Mouse (Mus musculus) erythroblast, embryonic 14.5 days (primary cell): ENCODE measurements around the gene Mrm2. TPM values are rescaled to one million over a fixed set of nuclear protein-coding genes. Genes with fewer than 3 reads are reported as not detected.
A peak's percentile ranks its signal among the peaks of the same experiment; 100 is the strongest.

Experiments
- H3K27me3 ChIP-seq: 2 replicates; pipeline ENCODE4 v1.6.1; 2012; ENCODE audit warnings: inconsistent platforms; ENCODE audit not compliant: control insufficient read depth
- H3K36me3 ChIP-seq: 2 replicates; pipeline ENCODE4 v1.6.1; 2012; ENCODE audit warnings: mild to moderate bottlenecking, inconsistent platforms; ENCODE audit not compliant: control insufficient read depth
- H3K4me1 ChIP-seq: 2 replicates; pipeline ENCODE4 v1.6.1; 2012; ENCODE audit warnings: inconsistent platforms; ENCODE audit not compliant: control insufficient read depth
- H3K4me3 ChIP-seq: replicated peaks from 2 replicates; pipeline ENCODE3; 2012; ENCODE audit warnings: moderate library complexity, mild to moderate bottlenecking, inconsistent platforms
- H3K9me3 ChIP-seq: 2 replicates; pipeline ENCODE4 v1.6.1; 2012; ENCODE audit warnings: low read length, inconsistent platforms, mixed read lengths; ENCODE audit not compliant: control insufficient read depth
- GATA1 ChIP-seq: IDR thresholded peaks from 2 replicates; pipeline ENCODE4 v1.6.1; 2012; ENCODE audit warnings: low read length, inconsistent platforms, mixed read lengths
- TAL1 ChIP-seq: IDR thresholded peaks from 3 replicates; pipeline ENCODE4 v1.6.1; 2012; ENCODE audit warnings: low read length, inconsistent platforms, mixed read lengths
- polyA plus RNA-seq: library from polyadenylated mRNA; stranded (reverse); fragments of >175 nt; gene quantifications from 2 replicates; pipeline ENCODE4 v1.2.3, GENCODE M21; 2012

Gene Mrm2
- 0.71 and 0.72 TPM in 2 replicates for polyA plus RNA-seq

- TF ChIP-seq GATA1 (no peak), TAL1 (no peak)
- H3K4me3 ChIP-seq, result peak within 1 kb of the TSS; percentile 87
- H3K36me3 ChIP-seq, result peaks cover 47% of the 10 kb centered on the region
- no peaks in the 10 kb centered on the region for H3K9me3 ChIP-seq
- no peaks in the 10 kb centered on the region for H3K27me3 ChIP-seq
- peaks cover 30% of the 10 kb centered on the region for H3K4me1 ChIP-seq
Observed at GRCm38 (mm10) chr5:140331615-140332512, at the start of gene Mrm2. Mrm2 (minus strand) TSS chr5:140331898.

- TF ChIP-seq GATA1 (no peak), TAL1 (no peak)
- H3K9me3 ChIP-seq, result no peaks in the 10 kb centered on the region
- H3K4me1 ChIP-seq, result peaks cover 10% of the 10 kb centered on the region
- H3K36me3 ChIP-seq, result no peaks in the 10 kb centered on the region; the same call in 1 of the 2 replicates
- H3K27me3 ChIP-seq, result no peaks in the 10 kb centered on the region
- no peak overlapping the region for H3K4me3 ChIP-seq
Observed at GRCm38 (mm10) chr5:140381156-140381555, 49.5 kb upstream of the Mrm2 start.

- Histone ChIP-seq H3K4me1 (peaks cover 7% of the 10 kb centered on the region), H3K4me3 (no peak overlapping the region), H3K27me3 (no peaks in the 10 kb centered on the region), H3K9me3 (no peaks in the 10 kb centered on the region), H3K36me3 (no peaks in the 10 kb centered on the region; the same call in 1 of the 2 replicates)
- TF ChIP-seq TAL1, result no peak
Observed at GRCm38 (mm10) chr5:140379299-140379698, 47.6 kb upstream of the Mrm2 start.

- Histone ChIP-seq H3K27me3 (no peaks in the 10 kb centered on the region), H3K4me1 (peaks cover 1% of the 10 kb centered on the region; the same call in 1 of the 2 replicates), H3K9me3 (no peaks in the 10 kb centered on the region), H3K4me3 (no peak overlapping the region), H3K36me3 (no peaks in the 10 kb centered on the region; the same call in 1 of the 2 replicates)
- no peak for TF ChIP-seq GATA1
- no peak for TF ChIP-seq TAL1
Observed at GRCm38 (mm10) chr5:140378121-140378853, 46.6 kb upstream of the Mrm2 start.

DNA sequence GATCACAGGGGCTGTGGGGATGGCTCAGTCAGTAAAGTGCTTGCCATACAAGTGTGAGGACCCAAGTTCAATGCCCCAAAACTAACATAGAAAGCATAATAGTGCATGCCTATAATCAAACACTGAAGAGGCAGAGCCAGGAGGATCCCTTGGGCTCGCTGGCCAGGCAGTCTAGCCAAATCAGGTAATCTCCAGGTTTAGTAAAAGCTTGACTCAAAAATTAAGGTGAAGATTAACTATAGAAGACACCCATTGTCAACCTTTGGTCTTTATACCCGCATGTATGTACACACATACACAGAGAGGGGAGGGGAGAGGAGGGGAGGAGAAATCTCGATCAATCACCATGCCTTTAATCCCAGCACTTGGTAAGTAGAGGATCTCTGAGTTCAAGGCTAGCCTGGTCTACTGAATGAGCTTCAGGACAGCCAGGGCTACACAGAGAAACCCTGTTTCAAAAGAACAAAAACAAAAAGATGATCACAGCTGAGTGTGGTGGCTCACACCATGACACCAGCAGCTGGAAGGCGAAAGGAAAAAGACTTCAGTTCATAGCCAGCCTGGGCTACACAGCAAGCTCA lies 43.6 kb upstream of the Mrm2 start:
- Histone ChIP-seq H3K9me3 (no peaks in the 10 kb centered on the region), H3K27me3 (no peaks in the 10 kb centered on the region), H3K36me3 (no peaks in the 10 kb centered on the region), H3K4me3 (no peak overlapping the region), H3K4me1 (peaks cover 7% of the 10 kb centered on the region)
- TF ChIP-seq GATA1, result no peak
- no peak for TF ChIP-seq TAL1

- H3K4me1 ChIP-seq, result peaks cover 10% of the 10 kb centered on the region
- H3K4me3 ChIP-seq, result no peak overlapping the region
Observed at GRCm38 (mm10) chr5:140374226-140374625, 42.5 kb upstream of the Mrm2 start.

GRCm38 (mm10) chr5:140373711-140374110 lies 42.0 kb upstream of the Mrm2 start:
- Histone ChIP-seq H3K27me3 (no peaks in the 10 kb centered on the region), H3K9me3 (no peaks in the 10 kb centered on the region), H3K4me1 (peaks cover 15% of the 10 kb centered on the region), H3K4me3 (no peak overlapping the region), H3K36me3 (no peaks in the 10 kb centered on the region)
- TF ChIP-seq TAL1 (no peak), GATA1 (no peak)

More at GRCm38 (mm10) chr5:140374226-140374625, 42.5 kb upstream of the Mrm2 start:
- TF ChIP-seq GATA1, result no peak
- no peak for TF ChIP-seq TAL1
- H3K27me3 ChIP-seq, result no peaks in the 10 kb centered on the region
- H3K36me3 ChIP-seq, result no peaks in the 10 kb centered on the region
- no peaks in the 10 kb centered on the region for H3K9me3 ChIP-seq

DNA sequence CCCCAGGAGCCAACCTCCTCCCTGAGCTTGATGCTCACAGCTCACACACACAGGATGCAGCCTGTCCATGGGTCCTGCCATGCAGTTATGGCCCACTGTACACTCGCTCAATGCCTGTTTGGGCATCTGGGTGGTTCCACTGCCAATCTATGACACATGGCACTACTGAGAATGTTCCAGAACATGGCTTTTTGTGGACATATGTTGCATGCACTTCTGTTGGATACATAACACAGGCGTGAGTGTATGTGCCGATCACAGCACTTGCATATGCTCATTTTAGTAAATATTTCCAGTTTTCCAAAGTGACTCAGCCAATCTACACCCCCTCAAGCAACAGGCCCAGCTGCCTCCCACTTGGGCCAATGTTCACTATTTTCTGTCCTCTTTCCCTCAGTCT lies 40.0 kb upstream of the Mrm2 start:
- peaks cover 15% of the 10 kb centered on the region for H3K4me1 ChIP-seq
- H3K27me3 ChIP-seq, result no peaks in the 10 kb centered on the region
- H3K9me3 ChIP-seq, result no peaks in the 10 kb centered on the region
- H3K4me3 ChIP-seq, result no peak overlapping the region
- TF ChIP-seq GATA1 (no peak), TAL1 (no peak)
- H3K36me3 ChIP-seq, result no peaks in the 10 kb centered on the region; the same call in 1 of the 2 replicates
